Mouse (Mus musculus): Measurements from ENCODE around the gene Slc2a13. TPM values are rescaled to one million over a fixed set of nuclear protein-coding genes. Genes with fewer than 3 reads are reported as not detected.

Slc2a13 gene
- polyA plus RNA-seq, 2 experiments = 0.05 to 0.08 TPM

DNA sequence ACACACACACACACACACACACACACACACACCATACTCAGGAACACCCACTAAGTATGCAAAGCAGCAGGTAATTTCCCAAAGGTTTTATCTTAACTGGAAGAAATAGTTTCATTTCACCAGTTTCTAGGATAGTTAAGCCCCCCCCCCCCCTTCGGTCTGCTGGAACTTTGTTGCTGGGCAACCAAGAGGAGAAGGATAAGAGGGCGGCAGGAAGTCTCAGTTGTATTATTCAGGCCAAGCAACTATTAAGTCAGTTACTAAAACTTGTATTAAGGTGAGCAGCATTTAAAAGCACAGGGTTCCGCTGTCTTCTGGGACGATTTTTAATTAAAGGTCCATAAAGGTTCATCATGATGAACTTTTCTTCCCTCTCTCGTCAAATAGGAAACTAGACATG, 198.6 kb downstream of the Slc2a13 start:
- DNase-seq (ENCODE audit: low read depth in 3 of 3, low spot score in 3 of 3) = no peak
- Histone ChIP-seq H3K27ac (no peak overlapping the region), H3K9ac (replicated peaks) (no peak overlapping the region), H3K4me3 (ENCODE audit: insufficient read depth in 1 of 2, low read depth in 2 of 2, low read length in 2 of 2) (no peak overlapping the region), H3K9me3 (ENCODE audit: control insufficient read depth, low read length) (no peaks in the 10 kb centered on the region), H3K4me1 (replicated peaks; ENCODE audit: control insufficient read depth in 2 of 2, insufficient read depth in 2 of 2, low read length in 1 of 2) (no peaks in the 10 kb centered on the region), H3K4me2 (ENCODE audit: low read depth) (no peak overlapping the region), H3K27me3 (ENCODE audit: control insufficient read depth, insufficient read depth, low read length) (no peaks in the 10 kb centered on the region), H3K36me3 (replicated peaks; ENCODE audit: control insufficient read depth, insufficient read depth, low read depth) (no peaks in the 10 kb centered on the region)
- TF ChIP-seq CTCF (IDR thresholded peaks at IDR 0.05; ENCODE audit: low read depth) (no peak), EP300 (IDR thresholded peaks at IDR 0.05; ENCODE audit: low read depth) (no peak)
- ATAC-seq (ENCODE audit: insufficient read depth) = no peak
- 61% methylated on average over 5 of the region's 5 CpGs for WGBS (ENCODE audit: insufficient replicate concordance)

DNA sequence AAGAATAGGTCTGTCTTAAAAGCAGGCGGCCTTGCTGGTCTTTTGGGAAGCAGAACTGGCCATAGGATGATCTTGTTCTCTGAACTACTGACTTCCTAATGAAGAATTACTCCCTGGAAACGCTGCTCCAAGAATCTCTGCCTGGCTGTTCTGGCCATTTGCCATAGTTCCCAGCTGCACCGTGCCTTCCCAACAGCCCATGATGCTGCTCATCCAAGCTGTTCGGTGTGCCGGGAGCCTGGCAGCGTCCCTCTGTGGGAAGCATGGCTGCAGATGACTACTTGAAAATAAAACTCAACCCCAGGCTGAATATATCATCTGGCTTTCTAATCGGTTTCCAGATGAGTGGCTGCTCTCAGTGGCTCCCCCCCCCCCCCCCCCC, 199.9 kb downstream of the Slc2a13 start:
- DNase-seq (ENCODE audit: low read depth in 3 of 3, low spot score in 3 of 3) (no peak), ATAC-seq (ENCODE audit: insufficient read depth) (no peak)
- Histone ChIP-seq H3K4me3 (ENCODE audit: insufficient read depth in 1 of 2, low read depth in 2 of 2, low read length in 2 of 2) (no peak overlapping the region), H3K9ac (replicated peaks) (no peak overlapping the region), H3K27me3 (ENCODE audit: control insufficient read depth, insufficient read depth, low read length) (no peaks in the 10 kb centered on the region), H3K4me2 (ENCODE audit: low read depth) (no peak overlapping the region), H3K9me3 (ENCODE audit: control insufficient read depth, low read length) (no peaks in the 10 kb centered on the region), H3K27ac (no peak overlapping the region), H3K4me1 (replicated peaks; ENCODE audit: control insufficient read depth in 2 of 2, insufficient read depth in 2 of 2, low read length in 1 of 2) (no peaks in the 10 kb centered on the region), H3K36me3 (replicated peaks; ENCODE audit: control insufficient read depth, insufficient read depth, low read depth) (no peaks in the 10 kb centered on the region)
- TF ChIP-seq CTCF (IDR thresholded peaks at IDR 0.05; ENCODE audit: low read depth) (no peak), EP300 (IDR thresholded peaks at IDR 0.05; ENCODE audit: low read depth) (no peak)
- WGBS (ENCODE audit: insufficient replicate concordance) = 63% methylated on average over 7 of the region's 7 CpGs

DNA sequence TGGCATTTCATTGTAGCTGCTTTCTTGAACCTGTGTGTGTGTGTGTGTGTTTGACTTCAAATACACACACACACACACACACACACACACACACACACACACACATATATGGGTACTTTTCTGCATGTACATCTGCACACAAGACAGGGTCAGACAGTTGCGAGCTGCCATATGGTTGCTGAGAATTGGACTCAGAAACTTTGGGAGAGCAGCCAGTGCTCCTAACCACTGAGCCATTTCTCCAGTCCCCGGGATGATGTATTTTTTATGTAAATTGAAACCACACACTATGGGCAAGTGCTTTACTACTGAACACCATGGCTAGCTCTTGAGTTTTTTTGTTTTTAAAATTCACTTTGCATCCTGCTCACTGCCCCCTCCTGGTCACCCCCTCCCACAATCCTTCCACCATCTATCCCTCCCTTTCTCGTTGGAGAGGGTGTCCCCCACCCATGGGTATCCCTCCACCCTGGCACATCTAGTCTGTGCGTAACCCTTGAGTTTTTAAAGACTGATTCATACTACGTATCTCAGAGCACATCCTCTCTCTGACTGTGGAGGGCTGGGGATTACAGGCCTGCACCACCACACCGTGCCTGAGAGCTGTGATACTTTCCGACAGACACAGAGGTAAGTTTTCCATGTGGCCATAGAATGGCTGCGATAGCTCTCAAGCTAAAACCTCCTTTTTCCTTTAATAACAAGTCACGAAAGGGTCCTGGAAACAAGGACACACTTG, 200.4 kb downstream of the Slc2a13 start:
- no peaks in the 10 kb centered on the region for H3K9me3 ChIP-seq (ENCODE audit: control insufficient read depth, low read length)
- DNase-seq (ENCODE audit: low read depth in 3 of 3, low spot score in 3 of 3) = no peak
- no peak overlapping the region for H3K9ac ChIP-seq (replicated peaks)
- no peak for TF ChIP-seq EP300 (IDR thresholded peaks at IDR 0.05; ENCODE audit: low read depth)
- no peak for TF ChIP-seq CTCF (IDR thresholded peaks at IDR 0.05; ENCODE audit: low read depth)
- no peak overlapping the region for H3K4me2 ChIP-seq (ENCODE audit: low read depth)
- no peaks in the 10 kb centered on the region for H3K4me1 ChIP-seq (replicated peaks; ENCODE audit: control insufficient read depth in 2 of 2, insufficient read depth in 2 of 2, low read length in 1 of 2)
- 67% methylated on average over 9 of the region's 9 CpGs for WGBS (ENCODE audit: insufficient replicate concordance)
- H3K27ac ChIP-seq = no peak overlapping the region
- ATAC-seq (ENCODE audit: insufficient read depth) = no peak
- H3K36me3 ChIP-seq (replicated peaks; ENCODE audit: control insufficient read depth, insufficient read depth, low read depth) = no peaks in the 10 kb centered on the region
- H3K4me3 ChIP-seq (ENCODE audit: insufficient read depth in 1 of 2, low read depth in 2 of 2, low read length in 2 of 2) = no peak overlapping the region
- no peaks in the 10 kb centered on the region for H3K27me3 ChIP-seq (ENCODE audit: control insufficient read depth, insufficient read depth, low read length)

GRCm38 (mm10) chr15:91371859-91372394, 201.1 kb downstream of the Slc2a13 start:
- H3K9me3 ChIP-seq (ENCODE audit: control insufficient read depth, low read length) = no peaks in the 10 kb centered on the region
- H3K27ac ChIP-seq = no peak overlapping the region
- H3K27me3 ChIP-seq (ENCODE audit: control insufficient read depth, insufficient read depth, low read length) = no peaks in the 10 kb centered on the region
- no peak overlapping the region for H3K4me2 ChIP-seq (ENCODE audit: low read depth)
- no peak overlapping the region for H3K9ac ChIP-seq (replicated peaks)
- 64% methylated on average over 7 of the region's 7 CpGs for WGBS (ENCODE audit: insufficient replicate concordance)
- H3K4me3 ChIP-seq (ENCODE audit: insufficient read depth in 1 of 2, low read depth in 2 of 2, low read length in 2 of 2) = no peak overlapping the region
- H3K4me1 ChIP-seq (replicated peaks; ENCODE audit: control insufficient read depth in 2 of 2, insufficient read depth in 2 of 2, low read length in 1 of 2) = no peaks in the 10 kb centered on the region
- DNase-seq (ENCODE audit: low read depth in 3 of 3, low spot score in 3 of 3) = no peak
- TF ChIP-seq EP300 (IDR thresholded peaks at IDR 0.05; ENCODE audit: low read depth) = no peak
- no peak for TF ChIP-seq CTCF (IDR thresholded peaks at IDR 0.05; ENCODE audit: low read depth)
- H3K36me3 ChIP-seq (replicated peaks; ENCODE audit: control insufficient read depth, insufficient read depth, low read depth) = no peaks in the 10 kb centered on the region
- no peak for ATAC-seq (ENCODE audit: insufficient read depth)

DNA sequence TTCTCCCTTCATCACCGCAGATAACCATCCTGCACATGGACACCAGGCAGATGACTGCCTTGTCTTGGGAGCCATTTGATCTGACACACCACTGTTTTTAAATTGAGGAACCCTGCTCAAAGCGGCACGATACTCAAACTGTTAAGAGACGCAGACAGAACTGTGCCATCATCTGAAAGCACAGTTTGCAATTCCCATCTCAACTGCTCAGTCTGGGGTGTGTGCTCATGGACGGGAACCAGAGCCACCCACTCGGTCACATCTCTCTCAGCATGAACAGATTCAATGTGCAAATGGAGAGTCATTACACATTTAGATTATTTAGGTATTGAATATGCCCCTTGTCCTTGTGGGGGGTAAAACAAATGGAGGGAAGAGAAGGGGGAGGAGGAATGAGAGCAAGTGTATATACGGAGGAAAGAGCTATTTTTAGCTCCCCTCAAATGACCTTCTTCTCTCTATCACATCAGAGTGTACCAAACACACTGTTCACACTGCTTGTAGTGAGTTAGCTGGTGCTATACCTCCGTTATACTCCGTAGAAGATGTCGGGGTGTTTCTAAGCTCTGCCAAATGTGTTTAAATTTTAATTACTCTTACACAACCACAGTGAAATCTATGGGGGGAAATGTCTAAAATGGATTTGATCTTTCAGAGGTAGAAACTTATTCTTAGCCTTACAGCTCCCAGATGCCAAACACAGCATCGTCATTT, 203.2 kb downstream of the Slc2a13 start:
- ATAC-seq (ENCODE audit: insufficient read depth) (no peak), DNase-seq (ENCODE audit: low read depth in 3 of 3, low spot score in 3 of 3) (no peak)
- Histone ChIP-seq H3K27ac (no peak overlapping the region), H3K4me2 (ENCODE audit: low read depth) (no peak overlapping the region), H3K9me3 (ENCODE audit: control insufficient read depth, low read length) (no peaks in the 10 kb centered on the region), H3K36me3 (replicated peaks; ENCODE audit: control insufficient read depth, insufficient read depth, low read depth) (no peaks in the 10 kb centered on the region), H3K4me3 (ENCODE audit: insufficient read depth in 1 of 2, low read depth in 2 of 2, low read length in 2 of 2) (no peak overlapping the region), H3K4me1 (replicated peaks; ENCODE audit: control insufficient read depth in 2 of 2, insufficient read depth in 2 of 2, low read length in 1 of 2) (no peaks in the 10 kb centered on the region), H3K27me3 (ENCODE audit: control insufficient read depth, insufficient read depth, low read length) (no peaks in the 10 kb centered on the region), H3K9ac (replicated peaks) (no peak overlapping the region)
- TF ChIP-seq EP300 (IDR thresholded peaks at IDR 0.05; ENCODE audit: low read depth) (no peak), CTCF (IDR thresholded peaks at IDR 0.05; ENCODE audit: low read depth) (no peak)
- 70% methylated on average over 11 of the region's 11 CpGs for WGBS (ENCODE audit: insufficient replicate concordance)
